Mouse (Mus musculus) intestine, postnatal 0 days (tissue): ENCODE results near the gene Atg7. TPM values are rescaled to one million over a fixed set of nuclear protein-coding genes. Genes with fewer than 3 reads are reported as not detected.

Source experiments
- ATAC-seq: fragments of 200-750 bp; cut with Nextera tagmentation; 2 replicates; pipeline ENCODE4 v1.8.0; 2017; ENCODE audit warnings: mild to moderate bottlenecking, moderate TSS enrichment, moderate library complexity
- H3K27ac ChIP-seq: fragments of 300-500 bp; sonication (generic); 2 replicates; pipeline ENCODE4 v1.5.1; 2014; ENCODE audit warnings: mild to moderate bottlenecking, low read depth, low read length, moderate library complexity
- H3K27me3 ChIP-seq: fragments of 300-500 bp; sonication (generic); replicated peaks from 2 replicates; pipeline ENCODE4 v1.6.1; 2014; ENCODE audit warnings: low read length, mixed read lengths; ENCODE audit not compliant: control insufficient read depth, insufficient read depth
- H3K36me3 ChIP-seq: fragments of 300-500 bp; sonication (generic); 2 replicates; pipeline ENCODE4 v1.6.1; 2014; ENCODE audit warnings: mild to moderate bottlenecking, moderate library complexity; ENCODE audit not compliant: control insufficient read depth, insufficient read depth
- H3K4me1 ChIP-seq: fragments of 300-500 bp; sonication (generic); replicated peaks from 2 replicates; pipeline ENCODE4 v1.6.1; 2014; ENCODE audit warnings: antibody characterized with exemption, low read length, mixed read lengths; ENCODE audit not compliant: control insufficient read depth, insufficient read depth
- H3K4me2 ChIP-seq: fragments of 300-500 bp; sonication (generic); replicated peaks from 2 replicates; pipeline ENCODE4 v1.6.1; 2014; ENCODE audit warnings: low read depth, mild to moderate bottlenecking, moderate library complexity
- H3K4me3 ChIP-seq: fragments of 300-500 bp; sonication (generic); 2 replicates; pipeline ENCODE4 v1.5.1; 2014; ENCODE audit warnings: low read depth, low read length
- H3K9ac ChIP-seq: fragments of 300-500 bp; sonication (generic); 2 replicates; pipeline ENCODE4 v1.6.1; 2014; ENCODE audit warnings: mild to moderate bottlenecking, low read depth, low read length
- H3K9me3 ChIP-seq: fragments of 300-500 bp; sonication (generic); 2 replicates; pipeline ENCODE4 v1.6.1; 2016; ENCODE audit warnings: mixed run types; ENCODE audit not compliant: control insufficient read depth
- CTCF ChIP-seq: sonication (generic); IDR thresholded peaks from 2 replicates; pipeline ENCODE4 v1.5.1; 2016; ENCODE audit warnings: low read depth, mild to moderate bottlenecking, control low read depth, antibody characterized with exemption, moderate library complexity
- WGBS: fragments of 180-500 bp; shearing (Covaris S2); extraction: QIAGEN DNeasy Blood & Tissue Kit; methylation state at CpG from one replicate; pipeline ENCODE4 v1.1.7; 2014; 5-methylcytosine and 5-hydroxymethylcytosine counted together
- polyA plus RNA-seq: library from polyadenylated mRNA; unstranded; fragments of >200 nt; fragmentation: Nextera tagmentation; extraction: Ambion mirVana; gene quantifications from 2 replicates; pipeline ENCODE4 v1.2.1, GENCODE M21; 2015

Gene Atg7
- polyA plus RNA-seq, 1 experiment from 2014 or later: 12.4 TPM

DNA sequence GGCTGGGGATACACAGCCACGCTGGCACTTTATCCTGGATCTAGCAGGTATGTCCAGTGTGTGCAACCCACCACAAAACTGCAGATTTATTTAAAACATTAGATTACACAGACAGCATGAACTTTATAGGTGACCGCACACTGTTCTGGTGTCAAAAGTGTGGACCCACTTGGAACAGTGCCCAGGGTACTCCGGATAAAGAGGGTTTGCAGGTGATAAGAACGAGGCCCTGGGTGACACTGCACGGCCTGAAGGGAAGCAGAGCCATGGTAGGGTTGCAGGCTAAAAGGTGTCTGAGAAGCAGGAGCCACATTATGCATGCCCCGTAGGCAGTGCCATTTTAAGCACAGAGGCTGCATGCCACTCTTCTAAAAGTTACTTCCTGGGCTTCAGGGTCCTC lies 4.1 kb downstream of the Atg7 start:
- Histone ChIP-seq H3K9me3 (no peaks in the 10 kb centered on the region), H3K27me3 (no peaks in the 10 kb centered on the region), H3K36me3 (no peaks in the 10 kb centered on the region), H3K9ac (no peak overlapping the region), H3K4me1 (no peaks in the 10 kb centered on the region), H3K4me2 (no peak overlapping the region), H3K27ac (no peak overlapping the region), H3K4me3 (no peak overlapping the region)
- WGBS: 65% methylated on average over 6 of the region's 6 CpGs
- no peak for ATAC-seq
- TF ChIP-seq CTCF: no peak

- no peak overlapping the region for H3K4me3 ChIP-seq
- no peak overlapping the region for H3K9ac ChIP-seq
- no peaks in the 10 kb centered on the region for H3K4me1 ChIP-seq
- no peaks in the 10 kb centered on the region for H3K27me3 ChIP-seq
- no peak overlapping the region for H3K27ac ChIP-seq
- 72% methylated on average over 4 of the region's 4 CpGs for WGBS
- H3K4me2 ChIP-seq: no peak overlapping the region
- ATAC-seq: 0 out of 2 replicates have a peak, but pooled peaks have one; percentile 16
- no peaks in the 10 kb centered on the region for H3K9me3 ChIP-seq
- TF ChIP-seq CTCF: no peak
- H3K36me3 ChIP-seq: no peaks in the 10 kb centered on the region
Measured at GRCm38 (mm10) chr6:114648352-114649030, 5.6 kb downstream of the Atg7 start.

DNA sequence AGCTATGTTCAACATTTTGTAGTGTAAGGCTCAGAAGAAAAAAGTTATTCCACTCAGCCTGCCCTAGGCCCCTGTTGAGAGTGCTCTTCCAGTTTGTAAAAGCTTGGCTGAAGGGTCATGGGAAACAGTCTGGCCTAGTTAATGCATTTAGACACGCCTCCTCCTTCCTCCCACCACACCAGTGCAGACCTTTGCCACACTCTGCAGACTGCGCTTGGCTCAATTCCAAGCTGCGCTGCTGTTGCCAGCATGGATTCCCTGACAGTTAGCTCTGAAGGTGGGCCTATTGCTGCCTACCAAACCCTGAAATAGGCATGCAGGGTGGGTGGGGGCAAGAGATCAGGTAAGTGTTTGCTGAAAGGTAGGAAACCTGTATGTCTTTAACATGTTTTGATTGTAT lies 9.3 kb downstream of the Atg7 start:
- no peaks in the 10 kb centered on the region for H3K27me3 ChIP-seq
- no peak for TF ChIP-seq CTCF
- no peaks in the 10 kb centered on the region for H3K4me1 ChIP-seq
- no peak for ATAC-seq
- 53% methylated on average over 3 of the region's 3 CpGs for WGBS
- H3K4me2 ChIP-seq: no peak overlapping the region
- no peak overlapping the region for H3K27ac ChIP-seq
- H3K4me3 ChIP-seq: no peak overlapping the region
- no peaks in the 10 kb centered on the region for H3K36me3 ChIP-seq
- H3K9me3 ChIP-seq: no peaks in the 10 kb centered on the region
- H3K9ac ChIP-seq: no peak overlapping the region

- H3K4me1 ChIP-seq: 0 out of 2 replicates have a peak, but pooled peaks cover 4% of the 10 kb centered on the region
- no peak overlapping the region for H3K9ac ChIP-seq
- H3K4me2 ChIP-seq: no peak overlapping the region
- ATAC-seq: no peak
- 75% methylated on average over 7 of the region's 7 CpGs for WGBS
- no peak overlapping the region for H3K4me3 ChIP-seq
- no peak overlapping the region for H3K27ac ChIP-seq
- no peaks in the 10 kb centered on the region for H3K9me3 ChIP-seq
- H3K36me3 ChIP-seq: no peaks in the 10 kb centered on the region
- no peak for TF ChIP-seq CTCF
- H3K27me3 ChIP-seq: no peaks in the 10 kb centered on the region
Measured at GRCm38 (mm10) chr6:114656826-114657600, 14.1 kb downstream of the Atg7 start.

GRCm38 (mm10) chr6:114657807-114658206 lies 14.9 kb downstream of the Atg7 start:
- H3K4me2 ChIP-seq: no peak overlapping the region
- no peaks in the 10 kb centered on the region for H3K36me3 ChIP-seq
- no peak for TF ChIP-seq CTCF
- H3K27me3 ChIP-seq: no peaks in the 10 kb centered on the region
- H3K9ac ChIP-seq: no peak overlapping the region
- 0 out of 2 replicates have a peak, but pooled peaks cover 4% of the 10 kb centered on the region for H3K4me1 ChIP-seq
- no peak overlapping the region for H3K27ac ChIP-seq
- no peaks in the 10 kb centered on the region for H3K9me3 ChIP-seq
- ATAC-seq: no peak
- H3K4me3 ChIP-seq: no peak overlapping the region
- 67% methylated on average over 4 of the region's 4 CpGs for WGBS

DNA sequence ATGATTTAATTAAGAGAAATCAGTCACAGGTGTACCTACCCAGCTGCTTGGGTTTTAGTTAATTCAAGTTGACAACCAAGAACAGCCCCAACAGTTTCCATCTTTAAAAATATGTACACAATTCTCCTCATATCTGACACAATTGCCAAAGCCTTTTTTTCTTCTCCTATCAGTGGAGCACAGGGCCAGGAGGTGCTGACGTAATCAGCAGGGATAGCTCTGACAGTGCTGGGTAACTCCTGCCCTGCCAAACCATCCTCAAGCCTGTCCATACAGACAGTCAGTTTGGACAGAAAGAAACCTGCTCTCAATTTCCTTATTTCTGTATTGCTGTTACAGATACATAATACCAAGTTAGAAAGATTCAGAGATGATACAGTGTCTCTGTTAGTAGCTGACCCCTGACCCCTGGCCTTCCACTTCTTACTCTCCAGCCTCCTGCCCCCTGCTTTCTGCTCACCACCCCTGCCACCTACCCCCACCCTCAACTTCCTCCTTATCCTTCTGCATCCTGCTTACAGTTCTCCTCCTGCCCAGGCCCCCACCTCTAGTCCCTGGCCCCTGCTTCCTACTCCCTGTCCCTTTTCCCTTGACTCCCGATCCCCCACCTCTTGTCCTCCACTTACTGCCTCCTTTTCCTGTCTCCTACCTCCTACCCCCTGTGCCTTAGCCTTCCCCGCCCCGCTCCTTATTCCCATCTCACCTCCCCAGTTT lies 16.5 kb downstream of the Atg7 start:
- Histone ChIP-seq H3K36me3 (no peaks in the 10 kb centered on the region), H3K4me3 (no peak overlapping the region), H3K27me3 (no peaks in the 10 kb centered on the region), H3K9me3 (no peaks in the 10 kb centered on the region), H3K9ac (no peak overlapping the region), H3K27ac (no peak overlapping the region), H3K4me2 (no peak overlapping the region), H3K4me1 (0 out of 2 replicates have a peak, but pooled peaks cover 4% of the 10 kb centered on the region)
- ATAC-seq: no peak
- TF ChIP-seq CTCF: no peak
- 71% methylated on average over 4 of the region's 4 CpGs for WGBS
